Mouse (Mus musculus): Measurements from ENCODE around the gene Klk6. TPM values are rescaled to one million over a fixed set of nuclear protein-coding genes. Genes with fewer than 3 reads are reported as not detected.

The Klk6 gene
- not detected for total RNA-seq (2023)

DNA sequence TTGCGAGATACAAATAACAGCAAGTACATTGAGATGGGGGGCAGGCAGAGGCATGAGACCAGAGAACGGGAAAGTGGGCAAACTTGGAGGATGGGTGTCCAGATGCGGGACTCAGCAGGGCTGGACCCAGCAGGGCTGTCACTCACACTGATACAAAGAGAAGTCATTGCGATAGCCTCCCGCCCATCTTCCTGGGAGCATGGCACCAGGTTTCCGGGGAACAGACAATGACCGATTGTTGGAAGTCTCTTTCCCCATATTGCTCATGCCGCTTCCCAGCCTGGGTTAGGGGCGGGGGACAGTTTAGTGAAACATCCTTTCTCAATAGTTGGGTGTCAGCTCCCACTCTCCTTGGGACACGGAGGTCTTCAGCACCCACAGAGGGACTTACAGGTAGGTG lies at the start of gene Klk6:
Klk6 (plus strand) TSS at position 301 of the 400 bp plus-strand sequence.

DNA sequence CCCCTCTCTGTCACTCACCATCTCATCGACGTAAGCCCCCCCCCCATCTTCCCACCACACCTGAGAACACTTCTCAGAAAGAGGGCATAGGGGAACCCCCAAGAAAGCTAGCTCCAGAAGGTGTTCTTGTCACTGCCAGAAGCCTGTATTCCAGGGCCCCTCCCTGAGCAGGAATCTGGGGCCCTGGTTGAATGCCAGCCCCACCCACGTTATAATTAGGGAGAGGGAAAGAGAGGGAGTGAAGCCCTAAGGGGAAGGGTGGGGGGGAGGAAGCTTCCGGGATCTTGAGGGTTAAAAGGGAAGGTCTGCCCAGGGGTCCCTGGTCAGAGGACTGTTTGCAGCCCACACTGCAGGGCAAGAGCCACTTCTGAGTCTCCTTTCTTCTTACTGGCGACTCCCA lies 43.6 kb upstream of the Klk6 start, which contains the start of gene Klk10:
Klk10 (plus strand) TSS at position 290 of the 400 bp plus-strand sequence.

DNA sequence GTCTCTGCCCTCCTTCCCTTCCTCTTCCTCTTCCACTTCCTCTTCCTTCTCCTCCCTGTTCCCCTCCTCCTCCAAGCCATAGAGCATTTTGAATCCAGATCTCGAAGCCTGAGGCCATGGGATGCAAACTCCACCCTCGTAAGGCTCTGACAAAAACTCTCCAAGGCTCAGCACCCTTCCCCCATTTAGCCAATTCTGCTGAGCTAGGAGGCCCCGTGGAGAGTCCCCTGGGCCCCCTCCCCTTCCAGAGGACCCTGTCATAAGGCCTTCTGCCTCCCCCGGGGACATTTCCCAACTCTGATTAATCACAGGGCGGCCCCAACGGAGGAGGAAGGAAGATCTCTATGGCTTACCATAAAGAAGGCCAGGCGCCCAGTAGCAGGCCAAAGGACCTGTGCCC lies 32.7 kb upstream of the Klk6 start, which contains the start of gene Klk9:
Klk9 (plus strand) TSS at position 301 of the 400 bp plus-strand sequence.

DNA sequence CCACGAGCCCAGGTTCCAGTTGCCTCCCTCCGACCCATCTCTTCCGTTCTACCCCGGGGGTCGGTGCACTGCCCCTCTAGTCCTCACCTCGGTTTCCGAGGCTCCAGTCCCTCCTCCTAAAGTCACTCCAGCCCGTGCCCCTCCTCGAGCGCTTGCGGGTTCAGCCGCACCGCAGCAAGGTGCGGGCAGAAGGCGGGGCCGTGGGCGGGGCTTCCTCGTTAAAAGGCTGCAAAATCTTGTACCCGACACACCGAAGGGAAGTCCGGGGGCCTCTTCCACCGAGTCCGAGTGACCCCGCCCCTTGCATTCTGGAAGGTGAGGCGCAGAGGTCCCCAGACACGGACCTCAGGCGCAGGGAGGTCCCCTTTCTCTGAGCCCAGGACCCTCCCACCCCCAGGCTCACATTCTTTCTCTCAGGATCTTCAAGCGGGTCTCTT lies 26.9 kb upstream of the Klk6 start, which contains the start of gene Klk8:
Klk8 (plus strand) TSS at position 245 of the 437 bp plus-strand sequence.

DNA sequence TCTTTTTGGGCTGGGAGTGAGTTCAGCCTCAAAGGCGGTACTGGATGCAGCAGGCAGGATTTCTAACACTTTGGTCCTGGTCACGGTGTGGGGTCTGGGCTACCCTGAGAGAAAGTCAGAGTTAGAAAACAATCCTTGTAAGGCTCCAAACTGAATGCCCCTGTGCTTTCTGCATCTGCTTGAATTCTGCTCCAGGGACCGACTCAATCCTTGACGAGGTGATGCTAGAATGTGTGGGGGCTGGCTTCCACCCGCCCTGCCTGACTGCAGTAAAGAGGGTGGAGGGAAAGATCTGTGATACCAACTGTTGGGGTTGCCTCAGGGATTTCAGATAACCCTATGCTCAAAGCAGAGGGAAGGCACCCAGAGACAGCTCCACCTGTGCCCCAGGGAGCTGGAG lies 13.3 kb upstream of the Klk6 start, which contains the start of gene Klk7:
Klk7 (plus strand) TSS at position 301 of the 400 bp plus-strand sequence.

DNA sequence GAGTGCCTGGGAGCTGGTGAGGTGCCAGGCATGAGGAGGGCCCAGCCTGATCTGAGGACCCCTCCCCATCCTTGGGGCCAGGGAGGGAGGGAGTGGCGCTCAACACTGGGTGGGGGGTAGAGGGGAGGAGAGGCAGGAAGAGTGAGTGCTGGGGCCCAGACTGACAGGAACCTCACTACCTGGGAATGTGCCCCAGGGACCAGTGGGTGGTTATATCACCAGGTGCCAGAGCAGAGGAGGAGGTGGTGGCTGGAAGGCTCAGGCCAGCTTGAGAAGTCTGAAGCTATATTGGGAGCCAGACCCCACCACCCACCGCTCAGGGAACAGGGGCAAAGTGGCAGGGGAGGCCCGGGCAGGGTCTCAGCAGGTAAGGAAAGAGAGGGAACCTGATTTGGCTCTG lies 17.4 kb downstream of the Klk6 start, which contains the start of gene Klk5:
Klk5 (plus strand) TSS at position 271 of the 400 bp plus-strand sequence.

DNA sequence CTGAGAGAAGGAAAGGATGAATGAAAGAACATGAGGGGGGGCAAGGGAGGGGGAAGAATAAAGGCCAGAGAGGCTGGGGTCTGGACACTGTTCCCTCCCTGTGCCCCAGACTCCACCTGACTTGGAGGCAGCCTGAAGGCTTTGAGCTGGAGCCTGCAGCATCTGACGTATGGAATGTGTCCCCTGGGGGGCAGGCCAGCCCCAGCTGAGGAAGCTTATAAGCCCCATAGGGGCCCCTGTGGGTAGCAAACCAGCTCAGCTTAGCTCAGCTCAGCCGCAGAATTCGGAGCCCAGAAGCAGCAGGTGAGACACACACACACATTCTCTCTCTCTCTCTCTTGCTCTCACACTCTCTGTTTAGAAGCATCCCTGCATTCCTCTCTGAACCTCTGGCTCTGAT lies 56.6 kb downstream of the Klk6 start, which contains the start of gene Klk4:
Klk4 (plus strand) TSS at position 249 of the 400 bp plus-strand sequence.

Other genes with a start within 250 kb of the Klk6 start
- 10 to 100 TPM; 10.9 to 12.6 TPM for gene Zfp719, start 244.9 kb upstream of the Klk6 start, total RNA-seq (2023)
- gene Zfp819, start 217.3 kb upstream of the Klk6 start, total RNA-seq (2023), result under 1 TPM; 0.62 to 0.78 TPM
- gene Ceacam18, start 189.8 kb upstream of the Klk6 start, total RNA-seq (2023), result not detected
- gene Siglece, start 164.3 kb upstream of the Klk6 start, total RNA-seq (2023), result 100 to 1,000 TPM; 152 to 169 TPM
- 1 to 10 TPM; 2.7 to 4.6 TPM for gene Ctu1, start 152.5 kb upstream of the Klk6 start, total RNA-seq (2023)
- gene Klk14, start 134.1 kb upstream of the Klk6 start, total RNA-seq (2023), result not detected
- gene Klk13, start 111.9 kb upstream of the Klk6 start, total RNA-seq (2023), result not detected
- not detected for gene Klk12, start 55.6 kb upstream of the Klk6 start, total RNA-seq (2023)
- gene Klk11, start 49.9 kb upstream of the Klk6 start, total RNA-seq (2023), result not detected
- not detected for gene Klk10, start 43.5 kb upstream of the Klk6 start, total RNA-seq (2023)
- not detected for gene Klk9, start 32.6 kb upstream of the Klk6 start, total RNA-seq (2023)
- 1 to 10 TPM; 2.1 to 4.1 TPM for gene Klk8, start 26.9 kb upstream of the Klk6 start, total RNA-seq (2023)
- gene Klk7, start 13.2 kb upstream of the Klk6 start, total RNA-seq (2023), result not detected
- gene Klk5, start 17.5 kb downstream of the Klk6 start, total RNA-seq (2023), result not detected
- not detected for gene Klk4, start 56.7 kb downstream of the Klk6 start, total RNA-seq (2023)
- gene Klk15, start 109.2 kb downstream of the Klk6 start, total RNA-seq (2023), result not detected
- gene Klk1b8, start 126.2 kb downstream of the Klk6 start, total RNA-seq (2023), result not detected
- gene Klk1b1, start 142.3 kb downstream of the Klk6 start, total RNA-seq (2023), result not detected
- gene Klk1b9, start 151.6 kb downstream of the Klk6 start, total RNA-seq (2023), result not detected
- not detected for gene Klk1b11, start 171.4 kb downstream of the Klk6 start, total RNA-seq (2023)
- not detected for gene Klk1b26, start 187.7 kb downstream of the Klk6 start, total RNA-seq (2023)
- not detected for gene Klk1b27, start 227.8 kb downstream of the Klk6 start, total RNA-seq (2023)

Measured in neutrophil, adult 59 days (primary cell).